Mouse (Mus musculus) spleen, adult 2 months (tissue): ENCODE measurements around the gene Rbm34. TPM values are rescaled to one million over a fixed set of nuclear protein-coding genes. Genes with fewer than 3 reads are reported as not detected.
A peak's percentile ranks its signal among the peaks of the same experiment; 100 is the strongest.

Experiments used
- DNase-seq, 2 experiments: peaks; one replicate each; pipeline versions ENCODE4 v3.0.0 to v3.0.0-alpha.2; 2012 to 2021; ENCODE audit warnings: low spot score in 2 of 2, low read depth in 1 of 2
- H3K27ac ChIP-seq: fragments of 200-500 bp; 2 replicates; pipeline ENCODE4 v1.5.1; 2012; ENCODE audit warnings: low read length, inconsistent platforms; ENCODE audit not compliant: insufficient read depth
- H3K27me3 ChIP-seq: fragments of 200-500 bp; 2 replicates; pipeline ENCODE4 v1.6.1; 2012; ENCODE audit warnings: mild to moderate bottlenecking, moderate library complexity, low read length, inconsistent platforms; ENCODE audit not compliant: control insufficient read depth, insufficient read depth
- H3K36me3 ChIP-seq: fragments of 200-500 bp; 2 replicates; pipeline ENCODE4 v1.6.1; 2012; ENCODE audit warnings: mild to moderate bottlenecking, low read length, inconsistent platforms; ENCODE audit not compliant: control insufficient read depth, insufficient read depth
- H3K4me1 ChIP-seq: fragments of 200-500 bp; 2 replicates; pipeline ENCODE4 v1.6.1; 2011; ENCODE audit warnings: inconsistent platforms; ENCODE audit not compliant: control insufficient read depth, insufficient read depth, insufficient read length
- H3K4me3 ChIP-seq: fragments of 200-500 bp; 2 replicates; pipeline ENCODE4 v1.5.1; 2011; ENCODE audit warnings: mild to moderate bottlenecking, inconsistent platforms; ENCODE audit not compliant: insufficient read depth, insufficient read length; ENCODE audit errors: extremely low read depth
- CTCF ChIP-seq: fragments of 200-500 bp; IDR thresholded peaks from 2 replicates; pipeline ENCODE4 v1.5.1; 2011; ENCODE audit warnings: mild to moderate bottlenecking, inconsistent platforms; ENCODE audit not compliant: insufficient read depth, insufficient read length, insufficient replicate concordance; ENCODE audit errors: extremely low read depth
- POLR2A ChIP-seq: fragments of 200-500 bp; IDR thresholded peaks from 2 replicates; pipeline ENCODE4 v1.6.1; 2011; ENCODE audit warnings: low read depth, low read length, inconsistent platforms
- WGBS: fragments of 180-500 bp; shearing (Covaris S2); methylation state at CpG from one replicate; pipeline ENCODE4 v1.1.7; 2018; 5-methylcytosine and 5-hydroxymethylcytosine counted together
- polyA plus RNA-seq: library from polyadenylated mRNA; depleted of rRNA; stranded (reverse); fragments of >200 nt; gene quantifications from 2 replicates; pipeline ENCODE4 v1.2.3, GENCODE M21; 2012; rRNA removed

Gene Rbm34
- polyA plus RNA-seq = 2.6 and 3.0 TPM in 2 replicates

DNA sequence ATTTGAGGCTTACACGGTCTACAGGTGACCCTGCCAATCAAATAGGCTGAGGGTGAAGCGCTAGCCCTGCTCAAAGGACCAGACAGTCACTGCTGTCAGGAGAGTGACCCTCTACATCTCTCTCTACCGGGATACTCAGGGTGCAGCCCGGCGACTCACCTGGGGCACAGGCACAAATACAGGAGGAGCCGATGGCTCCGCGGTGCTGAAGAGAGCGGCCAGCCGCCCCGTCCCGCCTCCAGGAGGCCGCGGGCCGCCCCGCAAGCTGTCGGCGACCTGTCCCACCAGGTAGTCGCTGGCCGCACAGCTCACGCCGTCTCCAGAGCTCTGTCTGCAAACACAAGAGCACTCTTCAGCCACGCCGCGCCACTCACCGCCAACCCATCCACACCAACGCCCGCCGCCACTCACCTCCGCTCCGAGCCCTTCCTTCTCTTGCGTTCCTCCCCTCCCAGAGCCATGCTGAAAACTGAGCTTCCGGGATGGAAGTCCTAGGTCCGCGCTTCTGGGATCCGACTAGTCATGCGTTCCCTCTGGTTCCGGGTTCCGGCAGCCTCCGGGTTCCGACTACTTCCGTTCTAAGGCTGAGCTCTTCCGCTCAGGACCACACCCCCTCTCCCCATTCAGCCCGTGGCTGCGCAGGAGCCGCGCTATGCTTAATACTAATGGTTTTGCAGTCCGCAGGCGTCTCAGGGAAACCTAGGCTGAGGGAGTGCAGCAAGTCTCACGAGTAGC lies at the start of gene Rbm34:
Gene Rbm34 (minus strand): TSS at position 493 of the 735 bp plus-strand sequence.
- H3K27ac ChIP-seq = peak within 1 kb of the TSS; percentile 60
- no peaks in the 10 kb centered on the region for H3K27me3 ChIP-seq
- WGBS = under 1% methylated on average over 49 of the region's 50 CpGs
- peak within 1 kb of the TSS; percentile 98 for H3K4me3 ChIP-seq
- H3K4me1 ChIP-seq = peaks cover 7% of the 10 kb centered on the region
- DNase-seq = peak; percentile 84
- peaks cover 5% of the 10 kb centered on the region for H3K36me3 ChIP-seq
- TF ChIP-seq CTCF = no peak
- TF ChIP-seq POLR2A = peak; percentile 57; the same call in 1 of the 2 replicates

DNA sequence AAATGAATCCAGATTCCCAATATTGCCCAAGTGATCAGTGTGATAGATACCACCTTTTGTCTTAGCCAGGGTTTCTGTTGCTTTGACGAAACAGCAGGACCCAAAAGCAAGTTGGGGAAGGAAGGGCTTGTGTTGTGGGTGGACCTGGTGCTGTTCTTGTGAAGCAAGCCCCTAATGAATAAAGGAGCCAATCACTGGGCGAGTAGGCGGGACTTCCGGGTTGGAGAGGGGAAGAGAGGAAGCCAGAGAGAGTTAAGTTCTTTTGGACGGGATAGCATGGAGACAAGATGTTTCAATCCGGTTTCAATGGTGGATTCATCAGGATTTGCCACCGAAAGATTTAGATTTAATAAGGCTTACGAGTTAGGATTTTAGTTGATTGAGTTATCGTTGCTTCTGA lies 40.8 kb upstream of the Rbm34 start:
- no peaks in the 10 kb centered on the region for H3K27me3 ChIP-seq
- no peak for DNase-seq
- H3K4me1 ChIP-seq = no peaks in the 10 kb centered on the region
- H3K27ac ChIP-seq = no peak overlapping the region
- no peaks in the 10 kb centered on the region for H3K36me3 ChIP-seq
- 59% methylated on average over 9 of the region's 9 CpGs for WGBS
- no peak overlapping the region for H3K4me3 ChIP-seq
- TF ChIP-seq POLR2A = no peak
- no peak for TF ChIP-seq CTCF

DNA sequence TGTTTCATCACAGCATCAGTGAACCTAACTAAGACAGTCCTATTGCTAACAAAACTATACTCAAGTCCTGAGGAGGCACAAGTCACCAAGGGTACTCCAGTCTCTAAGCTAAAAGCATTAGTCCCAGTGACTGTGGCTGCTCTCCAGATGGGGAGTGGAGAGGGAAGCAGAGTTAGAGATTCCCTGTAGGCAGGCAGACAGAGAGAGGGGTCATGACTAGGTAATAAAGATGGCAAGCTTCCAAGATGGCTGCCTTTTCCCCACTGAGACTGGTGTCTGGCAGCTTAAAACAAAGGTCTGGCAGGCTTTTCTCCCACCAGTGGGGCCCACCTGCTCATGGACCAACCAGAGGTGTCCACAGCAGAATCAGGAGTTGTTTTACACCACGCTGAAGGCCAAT lies 23.6 kb upstream of the Rbm34 start:
- 73% methylated on average over 1 of the region's 1 CpGs for WGBS
- Histone ChIP-seq H3K36me3 (no peaks in the 10 kb centered on the region), H3K4me3 (no peak overlapping the region), H3K27ac (no peak overlapping the region), H3K4me1 (no peaks in the 10 kb centered on the region), H3K27me3 (no peaks in the 10 kb centered on the region)
- DNase-seq = no peak
- TF ChIP-seq CTCF (no peak), POLR2A (no peak)

DNA sequence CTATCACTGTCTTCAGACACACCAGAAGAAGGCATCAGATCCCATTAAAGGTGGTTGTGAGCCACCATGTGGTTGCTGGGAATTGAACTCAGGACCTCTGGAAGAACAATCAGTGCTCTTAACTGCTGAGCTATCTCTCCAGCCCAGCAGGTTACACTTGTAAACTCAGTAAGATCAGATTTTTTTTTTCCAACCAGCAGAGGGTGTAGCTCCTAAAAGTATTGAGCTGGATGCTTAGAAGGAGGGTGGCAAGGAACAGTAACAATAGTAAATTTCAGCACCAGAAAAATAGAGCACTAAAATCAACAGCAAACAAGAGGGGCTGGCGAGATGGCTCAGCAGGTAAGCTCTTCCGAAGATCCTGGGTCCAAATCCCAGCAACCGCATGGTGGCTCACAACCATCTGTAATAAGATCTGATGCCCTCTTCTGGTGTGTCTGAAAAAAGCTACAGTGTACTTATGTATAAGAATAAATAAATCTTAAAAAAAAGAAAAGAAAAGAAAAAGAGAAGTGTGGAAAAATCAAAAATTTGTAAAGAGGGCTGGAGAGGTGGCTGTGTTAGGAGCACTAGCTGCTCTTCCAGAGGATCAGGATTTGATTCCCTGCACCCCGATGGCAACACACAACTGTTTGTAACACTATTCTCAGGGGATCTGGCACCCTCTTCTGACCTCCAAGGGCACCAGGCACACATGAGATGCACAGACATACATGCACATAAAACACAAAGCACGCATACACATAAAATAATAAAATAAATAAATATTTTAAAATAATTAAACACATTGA lies 18.7 kb upstream of the Rbm34 start:
- no peaks in the 10 kb centered on the region for H3K4me1 ChIP-seq
- TF ChIP-seq POLR2A (no peak), CTCF (no peak)
- H3K27me3 ChIP-seq = no peaks in the 10 kb centered on the region
- H3K36me3 ChIP-seq = no peaks in the 10 kb centered on the region
- 80% methylated on average over 5 of the region's 5 CpGs for WGBS
- no peak for DNase-seq
- no peak overlapping the region for H3K27ac ChIP-seq
- no peak overlapping the region for H3K4me3 ChIP-seq

DNA sequence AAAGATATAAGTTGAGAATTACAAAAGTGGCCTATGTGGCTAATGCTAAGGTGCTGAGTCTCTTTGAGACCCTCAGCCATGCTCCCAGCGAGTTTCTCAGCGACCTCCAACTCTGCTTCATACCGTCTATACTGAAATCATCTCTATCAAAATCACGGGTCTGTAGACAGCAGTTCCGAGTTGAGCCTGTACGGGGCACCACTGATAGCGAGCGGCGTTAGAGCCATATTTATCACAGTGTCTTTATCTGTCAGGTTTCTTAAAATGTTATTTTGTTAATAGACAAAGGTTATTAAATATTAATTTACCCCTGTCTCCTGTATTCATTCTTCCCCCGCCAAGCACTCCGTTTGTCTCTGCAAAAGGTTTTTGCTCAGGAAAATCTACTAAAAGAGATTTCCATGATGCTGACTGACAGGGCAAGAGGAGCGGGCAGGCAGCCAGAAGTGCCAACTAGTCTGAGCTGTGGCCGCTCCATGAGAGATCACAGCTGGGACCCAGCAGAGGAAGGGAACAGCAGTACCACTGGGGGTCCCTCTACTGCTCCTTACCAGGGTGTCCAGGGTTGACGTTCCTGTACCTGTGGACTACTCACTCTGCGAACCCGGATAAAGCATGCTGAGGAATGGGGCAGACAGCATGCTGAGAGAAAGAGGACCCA lies 17.6 kb upstream of the Rbm34 start:
- TF ChIP-seq POLR2A = no peak
- no peak for TF ChIP-seq CTCF
- Histone ChIP-seq H3K36me3 (no peaks in the 10 kb centered on the region), H3K27me3 (no peaks in the 10 kb centered on the region), H3K27ac (no peak overlapping the region), H3K4me3 (no peak overlapping the region), H3K4me1 (no peaks in the 10 kb centered on the region)
- no peak for DNase-seq
- WGBS = 70% methylated on average over 16 of the region's 16 CpGs

DNA sequence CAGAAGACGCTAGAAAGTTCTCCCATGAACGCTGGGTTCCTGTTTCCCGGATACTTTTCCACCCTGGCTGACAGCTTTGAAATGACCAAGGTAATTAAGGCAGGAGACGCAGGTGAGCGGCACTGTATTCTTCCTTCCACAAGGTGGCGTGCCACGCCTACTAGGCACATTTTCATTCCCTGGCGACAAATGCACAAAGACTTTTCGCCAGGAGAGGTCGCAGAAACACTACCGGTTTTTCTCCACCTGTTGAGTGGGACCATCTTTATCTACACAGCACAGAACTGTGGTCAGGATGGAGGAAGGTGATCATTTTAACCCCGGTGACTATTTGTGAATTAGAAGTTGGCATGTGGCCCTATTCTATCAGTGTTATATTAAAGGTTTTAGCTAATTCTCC lies 15.6 kb upstream of the Rbm34 start:
- H3K27me3 ChIP-seq = no peaks in the 10 kb centered on the region
- H3K4me3 ChIP-seq = no peak overlapping the region
- TF ChIP-seq POLR2A (no peak), CTCF (peak; percentile 77; the same call in 1 of the 2 replicates)
- no peak overlapping the region for H3K27ac ChIP-seq
- peak; percentile 55 to 63 for DNase-seq
- WGBS = 3% methylated on average over 12 of the region's 12 CpGs
- H3K36me3 ChIP-seq = no peaks in the 10 kb centered on the region
- no peaks in the 10 kb centered on the region for H3K4me1 ChIP-seq

DNA sequence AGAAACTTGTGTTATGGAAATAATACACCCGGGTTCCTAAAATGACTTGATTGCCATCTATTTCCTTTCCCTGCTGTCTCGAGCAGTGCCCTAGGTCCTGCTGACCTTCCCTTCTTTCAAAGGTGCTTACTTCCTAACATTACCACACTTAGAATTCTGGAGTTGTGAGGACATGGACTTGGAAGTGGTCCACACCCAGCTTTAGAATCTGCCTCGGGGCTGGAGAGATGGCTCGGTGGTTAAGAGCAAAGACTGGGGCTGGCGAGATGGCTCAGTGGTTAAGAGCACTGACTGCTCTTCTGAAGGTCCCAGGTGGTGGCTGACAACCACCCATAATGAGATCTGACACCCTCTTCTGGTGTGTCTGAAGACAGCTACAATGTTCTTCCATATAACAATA lies 9.2 kb upstream of the Rbm34 start:
- 50% methylated on average over 5 of the region's 5 CpGs for WGBS
- no peak for DNase-seq

More for the DNA sequence above, 9.2 kb upstream of the Rbm34 start:
- no peak for TF ChIP-seq POLR2A
- no peak for TF ChIP-seq CTCF
- Histone ChIP-seq H3K27ac (no peak overlapping the region), H3K4me3 (no peak overlapping the region), H3K27me3 (no peaks in the 10 kb centered on the region), H3K36me3 (no peaks in the 10 kb centered on the region), H3K4me1 (no peaks in the 10 kb centered on the region)
